Mouse (Mus musculus): ENCODE data around the gene Vmn1r121. TPM values are rescaled to one million over a fixed set of nuclear protein-coding genes. Genes with fewer than 3 reads are reported as not detected.

Gene Vmn1r121
- total RNA-seq (2023), result not detected

GRCm38 (mm10) chr7:21098413-21098812, at the start of gene Vmn1r121:
TSS of gene Vmn1r121 (minus strand) at chr7:21098513.

GRCm38 (mm10) chr7:21134028-21134427, 35.7 kb upstream of the Vmn1r121 start, which contains the start of gene Vmn1r122:
TSS of gene Vmn1r122 (minus strand) at chr7:21134128.

GRCm38 (mm10) chr7:21053684-21054083, 44.6 kb downstream of the Vmn1r121 start, which contains the start of gene Vmn1r120:
TSS of gene Vmn1r120 (minus strand) at chr7:21053784.

Other genes starting within 250 kb of the Vmn1r121 start
- gene Vmn1r116, start 226.3 kb downstream of the Vmn1r121 start, total RNA-seq (2023), result not detected
- not detected for gene Vmn1r117, start 214.4 kb downstream of the Vmn1r121 start, total RNA-seq (2023)
- not detected for gene Vmn1r118, start 186.2 kb downstream of the Vmn1r121 start, total RNA-seq (2023)
- gene Vmn1r119, start 86.1 kb downstream of the Vmn1r121 start, total RNA-seq (2023), result not detected
- gene Vmn1r120, start 44.7 kb downstream of the Vmn1r121 start, total RNA-seq (2023), result not detected
- not detected for gene Vmn1r122, start 35.6 kb upstream of the Vmn1r121 start, total RNA-seq (2023)
- not detected for gene Vmn1r123, start 63.7 kb upstream of the Vmn1r121 start, total RNA-seq (2023)
- gene Gm5157, start 91.9 kb upstream of the Vmn1r121 start, total RNA-seq (2023), result not detected
- gene Vmn1r124, start 162.1 kb upstream of the Vmn1r121 start, total RNA-seq (2023), result not detected
- gene Vmn1r125, start 173.7 kb upstream of the Vmn1r121 start, total RNA-seq (2023), result not detected
- not detected for gene Vmn1r126, start 203.0 kb upstream of the Vmn1r121 start, total RNA-seq (2023)
- gene Vmn1r127, start 221.3 kb upstream of the Vmn1r121 start, total RNA-seq (2023), result not detected